Mouse (Mus musculus): Measurements from ENCODE around the gene Tmem150c. TPM values are rescaled to one million over a fixed set of nuclear protein-coding genes. Genes with fewer than 3 reads are reported as not detected.

Tmem150c gene
- polyA plus RNA-seq, 1 experiment from 2014 or later: 1.4 TPM

GRCm38 (mm10) chr5:100120711-100121141, 38.9 kb downstream of the Tmem150c start:
- no peaks in the 10 kb centered on the region; the same call in 1 of the 2 replicates for H3K27me3 ChIP-seq (ENCODE audit: insufficient read depth, low read length)
- H3K4me2 ChIP-seq (ENCODE audit: low read depth, low read length): no peak overlapping the region
- H3K9me3 ChIP-seq (ENCODE audit: low read length): no peaks in the 10 kb centered on the region
- H3K4me1 ChIP-seq (ENCODE audit: insufficient read depth): peaks cover 1% of the 10 kb centered on the region; the same call in 1 of the 2 replicates
- TF ChIP-seq EP300 (IDR thresholded peaks at IDR 0.05; ENCODE audit: low read depth) (no peak), CTCF (IDR thresholded peaks at IDR 0.05; ENCODE audit: low read depth) (no peak)
- no peak for DNase-seq
- no peak overlapping the region for H3K9ac ChIP-seq (replicated peaks)
- no peak overlapping the region for H3K4me3 ChIP-seq (ENCODE audit: low read depth, low read length)
- 6% methylated on average over 20 of the region's 20 CpGs for WGBS (ENCODE audit: insufficient replicate concordance)
- no peaks in the 10 kb centered on the region for H3K36me3 ChIP-seq (replicated peaks; ENCODE audit: insufficient read depth, low read length)
- no peak overlapping the region for H3K27ac ChIP-seq (ENCODE audit: low read depth)
- ATAC-seq: no peak

- H3K27ac ChIP-seq (ENCODE audit: low read depth): no peak overlapping the region
- DNase-seq: no peak
- H3K4me2 ChIP-seq (ENCODE audit: low read depth, low read length): no peak overlapping the region
- H3K9ac ChIP-seq (replicated peaks): no peak overlapping the region
- no peaks in the 10 kb centered on the region for H3K4me1 ChIP-seq (ENCODE audit: insufficient read depth)
- no peaks in the 10 kb centered on the region; the same call in 1 of the 2 replicates for H3K27me3 ChIP-seq (ENCODE audit: insufficient read depth, low read length)
- no peaks in the 10 kb centered on the region for H3K9me3 ChIP-seq (ENCODE audit: low read length)
- H3K4me3 ChIP-seq (ENCODE audit: low read depth, low read length): no peak overlapping the region
- no peaks in the 10 kb centered on the region for H3K36me3 ChIP-seq (replicated peaks; ENCODE audit: insufficient read depth, low read length)
- TF ChIP-seq EP300 (IDR thresholded peaks at IDR 0.05; ENCODE audit: low read depth) (no peak), CTCF (IDR thresholded peaks at IDR 0.05; ENCODE audit: low read depth) (no peak)
- 56% methylated on average over 8 of the region's 8 CpGs for WGBS (ENCODE audit: insufficient replicate concordance)
- no peak for ATAC-seq
These were observed 40.3 kb downstream of the Tmem150c start for GRCm38 (mm10) chr5:100119331-100119730.

- WGBS (ENCODE audit: insufficient replicate concordance): 38% methylated on average over 5 of the region's 5 CpGs
- H3K4me2 ChIP-seq (ENCODE audit: low read depth, low read length): no peak overlapping the region
- no peaks in the 10 kb centered on the region for H3K36me3 ChIP-seq (replicated peaks; ENCODE audit: insufficient read depth, low read length)
- H3K9ac ChIP-seq (replicated peaks): no peak overlapping the region
- TF ChIP-seq EP300 (IDR thresholded peaks at IDR 0.05; ENCODE audit: low read depth): no peak
- TF ChIP-seq CTCF (IDR thresholded peaks at IDR 0.05; ENCODE audit: low read depth): no peak
- no peaks in the 10 kb centered on the region for H3K27me3 ChIP-seq (ENCODE audit: insufficient read depth, low read length)
- no peak overlapping the region for H3K4me3 ChIP-seq (ENCODE audit: low read depth, low read length)
- DNase-seq: no peak
- H3K4me1 ChIP-seq (ENCODE audit: insufficient read depth): no peaks in the 10 kb centered on the region
- no peaks in the 10 kb centered on the region for H3K9me3 ChIP-seq (ENCODE audit: low read length)
- no peak for ATAC-seq
- no peak overlapping the region for H3K27ac ChIP-seq (ENCODE audit: low read depth)
These were observed 46.2 kb downstream of the Tmem150c start for GRCm38 (mm10) chr5:100113403-100113802.

- WGBS (ENCODE audit: insufficient replicate concordance): 69% methylated on average over 3 of the region's 3 CpGs
- Histone ChIP-seq H3K9me3 (ENCODE audit: low read length) (no peaks in the 10 kb centered on the region), H3K36me3 (replicated peaks; ENCODE audit: insufficient read depth, low read length) (no peaks in the 10 kb centered on the region)
These were observed 49.0 kb downstream of the Tmem150c start for GRCm38 (mm10) chr5:100110581-100110980.

GRCm38 (mm10) chr5:100109543-100110282, 49.9 kb downstream of the Tmem150c start:
- H3K4me1 ChIP-seq (ENCODE audit: insufficient read depth): no peaks in the 10 kb centered on the region
- no peak overlapping the region for H3K4me2 ChIP-seq (ENCODE audit: low read depth, low read length)
- no peak overlapping the region for H3K4me3 ChIP-seq (ENCODE audit: low read depth, low read length)
- TF ChIP-seq CTCF (IDR thresholded peaks at IDR 0.05; ENCODE audit: low read depth) (no peak), EP300 (IDR thresholded peaks at IDR 0.05; ENCODE audit: low read depth) (no peak)
- no peak for ATAC-seq
- H3K27ac ChIP-seq (ENCODE audit: low read depth): no peak overlapping the region
- no peaks in the 10 kb centered on the region for H3K36me3 ChIP-seq (replicated peaks; ENCODE audit: insufficient read depth, low read length)
- no peak for DNase-seq
- no peaks in the 10 kb centered on the region for H3K9me3 ChIP-seq (ENCODE audit: low read length)
- H3K9ac ChIP-seq (replicated peaks): no peak overlapping the region
- WGBS (ENCODE audit: insufficient replicate concordance): 42% methylated on average over 7 of the region's 7 CpGs
- H3K27me3 ChIP-seq (ENCODE audit: insufficient read depth, low read length): no peaks in the 10 kb centered on the region

More at GRCm38 (mm10) chr5:100110581-100110980, 49.0 kb downstream of the Tmem150c start:
- H3K4me2 ChIP-seq (ENCODE audit: low read depth, low read length): no peak overlapping the region
- H3K9ac ChIP-seq (replicated peaks): no peak overlapping the region
- H3K27ac ChIP-seq (ENCODE audit: low read depth): no peak overlapping the region
- H3K27me3 ChIP-seq (ENCODE audit: insufficient read depth, low read length): no peaks in the 10 kb centered on the region
- DNase-seq (no peak), ATAC-seq (no peak)
- no peaks in the 10 kb centered on the region for H3K4me1 ChIP-seq (ENCODE audit: insufficient read depth)
- TF ChIP-seq EP300 (IDR thresholded peaks at IDR 0.05; ENCODE audit: low read depth) (no peak), CTCF (IDR thresholded peaks at IDR 0.05; ENCODE audit: low read depth) (no peak)
- no peak overlapping the region for H3K4me3 ChIP-seq (ENCODE audit: low read depth, low read length)

GRCm38 (mm10) chr5:100108866-100109265, 50.7 kb downstream of the Tmem150c start:
- Histone ChIP-seq H3K9me3 (ENCODE audit: low read length) (no peaks in the 10 kb centered on the region), H3K27me3 (ENCODE audit: insufficient read depth, low read length) (no peaks in the 10 kb centered on the region), H3K9ac (replicated peaks) (no peak overlapping the region), H3K27ac (ENCODE audit: low read depth) (no peak overlapping the region), H3K36me3 (replicated peaks; ENCODE audit: insufficient read depth, low read length) (no peaks in the 10 kb centered on the region), H3K4me3 (ENCODE audit: low read depth, low read length) (no peak overlapping the region), H3K4me2 (ENCODE audit: low read depth, low read length) (no peak overlapping the region), H3K4me1 (ENCODE audit: insufficient read depth) (no peaks in the 10 kb centered on the region)
- DNase-seq (no peak), ATAC-seq (no peak)
- TF ChIP-seq CTCF (IDR thresholded peaks at IDR 0.05; ENCODE audit: low read depth): no peak
- no peak for TF ChIP-seq EP300 (IDR thresholded peaks at IDR 0.05; ENCODE audit: low read depth)
- 82% methylated on average over 9 of the region's 9 CpGs for WGBS (ENCODE audit: insufficient replicate concordance)

Data from liver, postnatal 0 days (tissue).